Mouse (Mus musculus): ENCODE measurements around the gene Btd. TPM values are rescaled to one million over a fixed set of nuclear protein-coding genes. Genes with fewer than 3 reads are reported as not detected.

The Btd gene
- polyA plus RNA-seq, 1 experiment = 7.7 TPM

DNA sequence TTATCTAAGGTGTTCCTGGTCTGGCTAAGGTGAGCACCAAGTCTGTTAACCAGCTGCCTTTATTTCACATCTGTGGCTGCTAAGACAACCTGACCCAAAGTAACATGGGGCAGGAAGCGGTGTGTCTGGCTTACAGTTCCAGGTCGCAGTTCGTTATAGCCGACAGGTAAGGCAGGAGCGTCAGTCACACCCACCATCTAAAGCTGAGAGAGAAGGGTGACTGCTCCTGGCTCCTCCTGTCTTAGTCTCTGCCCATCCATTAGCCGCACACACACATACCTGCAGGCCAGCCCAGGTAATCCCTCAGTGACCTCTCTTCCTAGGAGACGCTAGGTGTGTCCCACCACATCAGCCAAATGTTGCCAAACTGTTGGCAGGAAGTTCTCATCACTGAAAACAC, 15.6 kb downstream of the Btd start:
- Histone ChIP-seq H3K36me3 (ENCODE audit: control insufficient read depth, insufficient read depth, low read length) (no peaks in the 10 kb centered on the region), H3K4me1 (ENCODE audit: control insufficient read depth, insufficient read depth, low read length) (peaks cover 7% of the 10 kb centered on the region), H3K27ac (ENCODE audit: control insufficient read depth, insufficient read depth, low read depth, low read length) (no peak overlapping the region), H3K27me3 (ENCODE audit: control insufficient read depth, insufficient read depth, low read length) (no peaks in the 10 kb centered on the region), H3K4me3 (ENCODE audit: control insufficient read depth, low read depth, low read length) (no peak overlapping the region)
- no peak for TF ChIP-seq POLR2A (IDR thresholded peaks at IDR 0.05; ENCODE audit: control insufficient read depth, low read depth, low read length)
- TF ChIP-seq CTCF (IDR thresholded peaks at IDR 0.05; ENCODE audit: control insufficient read depth, insufficient read depth, insufficient replicate concordance, low read depth, low read length) = no peak

DNA sequence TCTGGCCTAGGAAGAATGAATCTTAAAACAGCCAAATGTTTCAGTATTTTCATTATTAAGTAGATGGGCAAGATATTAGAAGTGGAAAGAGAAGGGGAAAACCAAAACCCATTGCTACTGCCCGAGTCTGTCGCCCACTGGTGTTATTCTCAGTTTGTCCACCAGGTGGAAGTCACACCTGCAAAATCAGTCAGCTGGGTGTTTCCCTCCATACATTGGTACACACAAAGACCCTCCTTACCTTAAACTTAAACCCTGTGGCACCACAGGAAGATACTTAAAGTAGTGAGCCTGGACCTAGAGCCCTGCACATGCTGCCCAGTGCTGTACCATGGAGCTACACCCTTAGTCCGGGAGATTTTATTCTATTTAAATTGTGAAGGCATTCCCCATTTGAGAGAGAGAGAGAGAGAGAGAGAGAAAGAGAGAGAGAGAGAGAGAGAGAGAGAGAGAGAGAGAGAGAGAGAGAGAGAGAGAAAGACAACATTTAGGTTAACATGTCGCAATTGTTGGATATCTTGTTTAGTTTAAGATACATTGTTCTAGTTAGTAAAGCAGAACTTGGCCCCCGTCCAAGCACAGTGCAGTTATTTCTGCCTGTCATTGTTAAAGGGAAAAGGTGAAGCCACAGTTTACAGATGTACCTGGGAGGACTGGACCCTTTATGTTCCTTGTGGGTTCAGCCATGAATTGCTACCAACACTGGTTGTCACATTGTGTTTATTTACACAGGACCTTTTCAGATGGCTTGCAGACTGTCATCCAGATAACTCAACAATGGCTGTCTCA, 16.2 kb downstream of the Btd start:
- no peaks in the 10 kb centered on the region for H3K27me3 ChIP-seq (ENCODE audit: control insufficient read depth, insufficient read depth, low read length)
- TF ChIP-seq POLR2A (IDR thresholded peaks at IDR 0.05; ENCODE audit: control insufficient read depth, low read depth, low read length) (no peak), CTCF (IDR thresholded peaks at IDR 0.05; ENCODE audit: control insufficient read depth, insufficient read depth, insufficient replicate concordance, low read depth, low read length) (peak; percentile 43; the same call in 1 of the 2 replicates)
- peaks cover 10% of the 10 kb centered on the region for H3K4me1 ChIP-seq (ENCODE audit: control insufficient read depth, insufficient read depth, low read length)
- H3K4me3 ChIP-seq (ENCODE audit: control insufficient read depth, low read depth, low read length) = no peak overlapping the region
- H3K36me3 ChIP-seq (ENCODE audit: control insufficient read depth, insufficient read depth, low read length) = no peaks in the 10 kb centered on the region
- H3K27ac ChIP-seq (ENCODE audit: control insufficient read depth, insufficient read depth, low read depth, low read length) = no peak overlapping the region

DNA sequence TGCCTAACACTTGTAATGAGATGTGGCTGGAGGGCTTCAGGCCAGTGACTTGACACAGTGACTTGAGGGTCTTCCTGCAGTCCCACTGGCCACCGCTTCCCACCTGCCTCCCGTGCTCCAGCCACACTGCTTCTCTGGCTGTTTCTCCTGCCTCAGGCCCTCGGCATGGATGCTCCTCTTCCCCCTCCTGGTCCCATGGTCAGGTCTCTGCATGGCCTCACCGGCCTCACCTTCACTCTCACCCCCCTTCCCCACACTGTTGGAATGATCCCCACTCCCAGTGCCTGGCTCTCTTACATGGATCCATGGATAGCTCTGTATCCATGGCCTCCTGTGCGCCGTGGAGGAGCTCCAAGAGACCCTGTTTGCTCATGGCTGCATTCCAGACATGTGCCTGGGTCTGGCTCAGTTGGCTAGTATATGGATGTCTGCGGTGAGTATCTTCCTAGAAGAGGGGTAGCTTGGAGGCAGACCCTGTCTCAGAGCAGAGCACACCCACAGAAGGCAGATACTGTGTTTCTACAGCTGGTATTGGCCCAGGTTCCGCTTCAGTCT, 17.4 kb downstream of the Btd start:
- TF ChIP-seq CTCF (IDR thresholded peaks at IDR 0.05; ENCODE audit: control insufficient read depth, insufficient read depth, insufficient replicate concordance, low read depth, low read length) = no peak
- TF ChIP-seq POLR2A (IDR thresholded peaks at IDR 0.05; ENCODE audit: control insufficient read depth, low read depth, low read length) = no peak
- H3K27ac ChIP-seq (ENCODE audit: control insufficient read depth, insufficient read depth, low read depth, low read length) = no peak overlapping the region
- H3K36me3 ChIP-seq (ENCODE audit: control insufficient read depth, insufficient read depth, low read length) = no peaks in the 10 kb centered on the region
- peaks cover 20% of the 10 kb centered on the region for H3K4me1 ChIP-seq (ENCODE audit: control insufficient read depth, insufficient read depth, low read length)
- H3K4me3 ChIP-seq (ENCODE audit: control insufficient read depth, low read depth, low read length) = no peak overlapping the region
- no peaks in the 10 kb centered on the region for H3K27me3 ChIP-seq (ENCODE audit: control insufficient read depth, insufficient read depth, low read length)

DNA sequence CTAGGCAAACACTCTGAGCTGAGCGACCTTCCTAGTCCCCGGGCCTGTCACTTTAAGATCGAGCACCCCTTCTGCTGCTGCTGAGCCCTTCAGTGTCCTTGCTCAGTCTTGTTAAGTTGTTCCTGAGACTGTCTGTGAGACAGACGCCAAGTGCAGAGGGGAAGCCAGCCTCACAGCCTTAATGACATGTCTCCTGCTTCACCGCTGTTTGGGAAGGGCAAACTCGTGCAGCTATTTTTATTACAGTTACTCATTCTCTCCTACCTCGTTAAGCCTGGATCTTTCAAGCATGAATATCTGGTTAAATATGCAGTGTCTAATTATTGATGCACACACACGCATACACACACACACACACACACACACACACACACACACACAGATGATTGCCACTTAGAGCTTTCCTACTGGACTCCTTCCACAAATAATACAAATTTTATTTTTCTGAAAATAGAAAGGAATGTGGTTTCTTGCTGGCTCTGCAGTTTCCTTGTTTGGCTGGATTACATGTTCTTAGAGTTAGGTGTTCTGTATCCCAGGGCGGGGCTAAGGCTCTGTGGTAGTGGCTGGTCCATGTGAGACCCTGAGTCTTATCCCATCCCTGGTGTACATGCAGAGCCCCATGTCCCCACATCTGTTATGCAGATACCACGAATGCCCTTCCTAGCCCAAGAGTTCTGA, 18.8 kb downstream of the Btd start:
- Histone ChIP-seq H3K36me3 (ENCODE audit: control insufficient read depth, insufficient read depth, low read length) (no peaks in the 10 kb centered on the region), H3K27me3 (ENCODE audit: control insufficient read depth, insufficient read depth, low read length) (no peaks in the 10 kb centered on the region), H3K4me3 (ENCODE audit: control insufficient read depth, low read depth, low read length) (no peak overlapping the region), H3K27ac (ENCODE audit: control insufficient read depth, insufficient read depth, low read depth, low read length) (peak overlapping the region; percentile 79), H3K4me1 (ENCODE audit: control insufficient read depth, insufficient read depth, low read length) (peaks cover 20% of the 10 kb centered on the region)
- TF ChIP-seq POLR2A (IDR thresholded peaks at IDR 0.05; ENCODE audit: control insufficient read depth, low read depth, low read length) (no peak), CTCF (IDR thresholded peaks at IDR 0.05; ENCODE audit: control insufficient read depth, insufficient read depth, insufficient replicate concordance, low read depth, low read length) (no peak)

DNA sequence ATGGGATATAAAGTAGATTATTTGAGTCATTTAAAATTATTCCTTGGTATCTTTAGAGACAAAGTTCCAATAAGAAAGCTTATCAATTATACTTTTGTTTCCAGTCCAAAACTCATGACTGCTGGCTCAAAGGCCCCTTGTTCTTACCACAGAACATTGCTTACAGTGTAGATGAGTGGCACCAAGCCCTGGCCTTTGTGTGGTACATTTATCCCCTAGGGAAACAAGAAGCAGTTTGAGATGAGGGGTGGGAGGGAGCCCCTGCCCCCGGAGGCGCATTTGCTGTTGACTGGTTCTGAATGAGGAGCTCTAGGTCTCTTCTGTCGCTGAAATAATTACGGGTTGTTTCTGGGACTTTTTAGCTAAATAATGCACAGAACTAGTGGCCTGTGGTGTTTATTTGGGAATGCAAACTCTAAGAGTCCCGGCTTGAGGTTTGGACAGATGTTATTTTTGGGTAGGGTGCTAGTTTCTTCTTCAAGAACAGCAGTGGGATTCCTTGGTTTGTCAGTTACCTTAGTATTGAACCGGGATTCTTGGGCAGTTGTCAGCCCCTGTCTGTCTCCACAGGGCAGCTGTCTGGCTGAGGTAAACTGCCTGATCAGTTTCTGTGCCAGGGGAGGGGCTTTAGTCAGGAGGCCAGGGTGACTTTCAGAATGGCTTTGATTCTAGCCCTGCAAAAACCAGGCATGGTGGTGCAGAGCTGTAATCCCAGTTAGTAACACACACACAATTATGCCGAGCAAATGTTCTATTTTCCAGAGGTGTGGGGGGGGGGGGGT, 19.7 kb downstream of the Btd start:
- TF ChIP-seq POLR2A (IDR thresholded peaks at IDR 0.05; ENCODE audit: control insufficient read depth, low read depth, low read length) = no peak
- no peak for TF ChIP-seq CTCF (IDR thresholded peaks at IDR 0.05; ENCODE audit: control insufficient read depth, insufficient read depth, insufficient replicate concordance, low read depth, low read length)
- peak overlapping the region; percentile 74 for H3K27ac ChIP-seq (ENCODE audit: control insufficient read depth, insufficient read depth, low read depth, low read length)
- H3K4me3 ChIP-seq (ENCODE audit: control insufficient read depth, low read depth, low read length) = no peak overlapping the region
- no peaks in the 10 kb centered on the region for H3K27me3 ChIP-seq (ENCODE audit: control insufficient read depth, insufficient read depth, low read length)
- H3K4me1 ChIP-seq (ENCODE audit: control insufficient read depth, insufficient read depth, low read length) = peaks cover 20% of the 10 kb centered on the region
- no peaks in the 10 kb centered on the region for H3K36me3 ChIP-seq (ENCODE audit: control insufficient read depth, insufficient read depth, low read length)

DNA sequence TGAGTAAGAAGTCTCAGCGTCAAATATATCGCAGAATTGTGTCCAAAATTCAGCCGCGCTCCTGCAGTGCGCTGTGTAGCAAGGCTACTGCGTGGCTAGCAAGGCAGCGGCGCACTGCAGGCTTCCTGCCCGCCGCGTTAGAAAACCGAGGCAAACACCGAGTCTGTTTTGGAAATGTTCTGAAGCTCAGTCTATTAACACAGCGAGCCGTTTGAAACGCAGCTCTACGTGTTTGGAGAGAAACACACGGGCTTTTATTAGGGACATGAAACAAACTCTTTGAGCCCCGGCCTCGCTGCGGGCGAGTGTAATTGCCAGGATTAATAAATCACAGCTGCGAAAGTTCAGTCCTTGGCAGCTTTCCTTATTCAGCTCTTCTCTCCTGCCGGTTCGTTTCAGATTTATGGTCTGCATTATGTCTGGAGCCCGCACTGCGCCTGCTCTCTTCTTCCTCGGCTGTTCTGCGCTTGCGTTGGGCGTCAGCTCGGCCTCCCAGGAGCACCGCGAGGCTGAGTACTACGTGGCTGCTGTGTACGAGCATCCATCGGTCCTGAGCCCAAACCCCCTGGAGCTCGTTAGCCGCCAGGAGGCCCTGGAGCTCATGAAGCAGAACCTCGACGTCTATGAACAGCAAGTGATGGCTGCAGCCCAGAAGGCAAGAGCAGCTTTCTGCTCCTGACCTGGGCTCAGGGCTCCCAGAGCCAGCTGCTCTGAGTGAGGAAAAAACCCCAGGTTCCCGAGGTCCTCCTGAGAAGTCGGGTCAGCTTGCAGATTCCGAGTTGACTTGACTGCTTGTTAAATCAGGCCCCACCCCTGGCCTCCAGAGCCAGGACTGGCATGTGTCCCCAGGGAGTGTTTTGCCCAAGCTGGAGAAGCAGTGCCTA, 21.1 kb downstream of the Btd start:
- Histone ChIP-seq H3K4me3 (ENCODE audit: control insufficient read depth, low read depth, low read length) (peak overlapping the region; percentile 69), H3K27ac (ENCODE audit: control insufficient read depth, insufficient read depth, low read depth, low read length) (peak overlapping the region; percentile 88), H3K27me3 (ENCODE audit: control insufficient read depth, insufficient read depth, low read length) (no peaks in the 10 kb centered on the region), H3K4me1 (ENCODE audit: control insufficient read depth, insufficient read depth, low read length) (peaks cover 20% of the 10 kb centered on the region), H3K36me3 (ENCODE audit: control insufficient read depth, insufficient read depth, low read length) (no peaks in the 10 kb centered on the region)
- TF ChIP-seq CTCF (IDR thresholded peaks at IDR 0.05; ENCODE audit: control insufficient read depth, insufficient read depth, insufficient replicate concordance, low read depth, low read length) (0 out of 2 replicates have a peak, but pooled peaks have one; percentile 4), POLR2A (IDR thresholded peaks at IDR 0.05; ENCODE audit: control insufficient read depth, low read depth, low read length) (peak; percentile 37)

Data from testis, adult 2 months (tissue).